ENCODE assay signal across 10 mouse cellular contexts in genomic region chr7:142249824-142250223, GRCm38 (mm10). TPM values are rescaled to one million over a fixed set of nuclear protein-coding genes. Genes with fewer than 3 reads are reported as not detected.
DNase-seq lines count a peak whose midpoint lies in the region; ATAC-seq and TF ChIP-seq lines count a peak whose summit lies in the region.
"Had no signal": no experiment of that assay in that cellular context is flagged by ENCODE, and none has a peak within 500 bp of the region (broad histone marks: within the 10 kb centered on the region; RNA-seq: fewer than 3 reads in every experiment).

No protein-coding gene starts in this region.

- H3K4me3 ChIP-seq in kidney, adult 2 months (ENCODE audit: insufficient read depth, low read depth, low read length): no peak overlapping the region
- no peak overlapping the region for H3K4me3 ChIP-seq in kidney, embryonic 14.5 days (ENCODE audit: low read length)
- no peak overlapping the region for H3K4me3 ChIP-seq in bone marrow macrophage, adult 2 months (ENCODE audit: insufficient read depth, low read length)
- H3K4me3 ChIP-seq: myocyte had no signal

- H3K36me3 ChIP-seq in kidney, adult 2 months (ENCODE audit: control insufficient read depth, insufficient read depth, low read length): no peaks in the 10 kb centered on the region
- H3K36me3 ChIP-seq in kidney, embryonic 14.5 days (ENCODE audit: control insufficient read depth, insufficient read depth, low read length): no peaks in the 10 kb centered on the region

- DNase-seq in kidney, adult 2 months: peak; percentile 28
- peak; percentile 5 for DNase-seq in MEL-GATA-1-ER (ENCODE audit: extremely low read depth, low read depth)
- peak; percentile 26 to 33 for DNase-seq in frontal cortex, postnatal 36 days (ENCODE audit: low spot score in 2 of 2)
- DNase-seq in left cerebral cortex, adult 18-20 months (ENCODE audit: low spot score in 2 of 2): peak; percentile 47 to 50
- peak; percentile 28 for DNase-seq in retina, postnatal 7 days (ENCODE audit: low read depth, low spot score)
- DNase-seq in gastrocnemius, postnatal 14 days: no peak

- no peak overlapping the region for H3K4me2 ChIP-seq in kidney, embryonic 14.5 days (replicated peaks; ENCODE audit: low read depth, low read length)

- peak; percentile 50 for TF ChIP-seq CTCF in kidney, adult 2 months (conservative IDR thresholded peaks at IDR 0.05; ENCODE audit: insufficient read depth, insufficient read length, low read depth, low read length)
- peak; percentile 30; the same call in 1 of the 2 replicates for TF ChIP-seq CTCF in bone marrow macrophage, adult 2 months (IDR thresholded peaks at IDR 0.05; ENCODE audit: low read depth, low read length)

- TF ChIP-seq POLR2A in kidney, adult 2 months (IDR thresholded peaks at IDR 0.05; ENCODE audit: low read depth, low read length): no peak
- TF ChIP-seq POLR2A in bone marrow macrophage, adult 2 months (IDR thresholded peaks at IDR 0.05; ENCODE audit: borderline replicate concordance, low read depth, low read length): no peak

- WGBS in kidney, adult 2 months: 0% methylated on average over 1 of the region's 1 CpGs
- 0% methylated on average over 1 of the region's 1 CpGs for WGBS in kidney, embryonic 14.5 days

- no peak overlapping the region for H3K9ac ChIP-seq in kidney, embryonic 14.5 days (ENCODE audit: low read depth, low read length)

- no peaks in the 10 kb centered on the region for H3K9me3 ChIP-seq in kidney, embryonic 14.5 days (ENCODE audit: control insufficient read depth, low read length)

- H3K27ac ChIP-seq in kidney, adult 2 months (ENCODE audit: insufficient read depth, low read depth, low read length): no peak overlapping the region
- H3K27ac ChIP-seq in kidney, embryonic 14.5 days (ENCODE audit: low read depth, low read length): no peak overlapping the region
- H3K27ac ChIP-seq in bone marrow macrophage, adult 2 months (ENCODE audit: insufficient read depth, low read depth, low read length): no peak overlapping the region

- no peak for ATAC-seq in kidney, embryonic 14.5 days (ENCODE audit: low FRiP score, low TSS enrichment)

- H3K27me3 ChIP-seq in kidney, adult 2 months (replicated peaks; ENCODE audit: control insufficient read depth, insufficient read depth, low read length): no peaks in the 10 kb centered on the region
- no peaks in the 10 kb centered on the region for H3K27me3 ChIP-seq in kidney, embryonic 14.5 days (ENCODE audit: control insufficient read depth, insufficient read depth, low read length)

- intact Hi-C loops in gastrocnemius, postnatal 14 days (cut with DNase I; ENCODE audit: low total_unique reads): loop anchor here (5.0 kb wide), 1 partner anchor 103 kb away; no protein-coding TSS in a partner anchor

- H3K4me1 ChIP-seq in kidney, adult 2 months (ENCODE audit: control insufficient read depth, insufficient read depth, low read length): no peaks in the 10 kb centered on the region
- H3K4me1 ChIP-seq in kidney, embryonic 14.5 days (ENCODE audit: control insufficient read depth, insufficient read depth, low read length): no peaks in the 10 kb centered on the region
- H3K4me1 ChIP-seq in bone marrow macrophage, adult 2 months (ENCODE audit: control insufficient read depth, insufficient read depth, low read length): no peaks in the 10 kb centered on the region

RNA-seq across cellular contexts. Expression of gene Gm2431, which starts 8.3 kb away (rescaled TPM):
- polyA plus RNA-seq in kidney, adult 2 months (2012; rRNA removed): not detected in 2 replicates
- polyA plus RNA-seq in kidney, embryonic 14.5 days (2014; fragmentation: Nextera tagmentation; extraction: Ambion mirVana): not detected in 2 replicates
- polyA plus RNA-seq in bone marrow macrophage, adult 2 months (2012; ENCODE audit: insufficient read depth, insufficient read length, missing spikeins): not detected in 2 replicates
- not detected for total RNA-seq in left cerebral cortex, adult 18-20 months (2021)
- not detected for total RNA-seq in gastrocnemius, postnatal 14 days (2021)
- total RNA-seq: gastrocnemius, postnatal 4 days had no signal
- polyA plus RNA-seq: myocyte had no signal

RNA-seq across cellular contexts. Expression of gene Gm40460, which starts 8.9 kb away (rescaled TPM):
- polyA plus RNA-seq in kidney, adult 2 months (2012; rRNA removed): not detected in 2 replicates
- polyA plus RNA-seq in kidney, embryonic 14.5 days (2014; fragmentation: Nextera tagmentation; extraction: Ambion mirVana): not detected in 2 replicates
- polyA plus RNA-seq in bone marrow macrophage, adult 2 months (2012; ENCODE audit: insufficient read depth, insufficient read length, missing spikeins): not detected in 2 replicates
- not detected for total RNA-seq in left cerebral cortex, adult 18-20 months (2021)
- total RNA-seq in gastrocnemius, postnatal 14 days (2021): not detected
- total RNA-seq: gastrocnemius, postnatal 4 days had no signal
- polyA plus RNA-seq: myocyte had no signal

RNA-seq across cellular contexts. Expression of gene Krtap5-5, which starts 20.1 kb away (rescaled TPM):
- polyA plus RNA-seq in kidney, adult 2 months (2012; rRNA removed): not detected in 2 replicates
- polyA plus RNA-seq in kidney, embryonic 14.5 days (2014; fragmentation: Nextera tagmentation; extraction: Ambion mirVana): not detected in 2 replicates
- not detected in 2 replicates for polyA plus RNA-seq in bone marrow macrophage, adult 2 months (2012; ENCODE audit: insufficient read depth, insufficient read length, missing spikeins)
- total RNA-seq in left cerebral cortex, adult 18-20 months (2021): not detected
- total RNA-seq in gastrocnemius, postnatal 14 days (2021): not detected
- total RNA-seq: gastrocnemius, postnatal 4 days had no signal
- polyA plus RNA-seq: myocyte had no signal

RNA-seq across cellular contexts. Expression of gene Gm4559, which starts 24.3 kb away (rescaled TPM):
- polyA plus RNA-seq in kidney, adult 2 months (2012; rRNA removed): not detected in 2 replicates
- polyA plus RNA-seq in kidney, embryonic 14.5 days (2014; fragmentation: Nextera tagmentation; extraction: Ambion mirVana): not detected in 2 replicates
- not detected in 2 replicates for polyA plus RNA-seq in bone marrow macrophage, adult 2 months (2012; ENCODE audit: insufficient read depth, insufficient read length, missing spikeins)
- not detected for total RNA-seq in left cerebral cortex, adult 18-20 months (2021)
- not detected for total RNA-seq in gastrocnemius, postnatal 14 days (2021)
- total RNA-seq: gastrocnemius, postnatal 4 days had no signal
- polyA plus RNA-seq: myocyte had no signal

RNA-seq across cellular contexts. Expression of gene Gm7579, which starts 38.2 kb away (rescaled TPM):
- polyA plus RNA-seq in kidney, adult 2 months (2012; rRNA removed): not detected in 2 replicates
- not detected in 2 replicates for polyA plus RNA-seq in kidney, embryonic 14.5 days (2014; fragmentation: Nextera tagmentation; extraction: Ambion mirVana)
- polyA plus RNA-seq in bone marrow macrophage, adult 2 months (2012; ENCODE audit: insufficient read depth, insufficient read length, missing spikeins): not detected in 2 replicates
- total RNA-seq in left cerebral cortex, adult 18-20 months (2021): not detected
- total RNA-seq in gastrocnemius, postnatal 14 days (2021): not detected
- total RNA-seq: gastrocnemius, postnatal 4 days had no signal
- polyA plus RNA-seq: myocyte had no signal
